Mouse (Mus musculus) layer of hippocampus, adult 9-10 months (tissue): Measurements from ENCODE around the gene Smim24.
A peak's percentile ranks its signal among the peaks of the same experiment; 100 is the strongest.

Source experiments
- DNase-seq: peaks from one replicate; pipeline ENCODE4 v3.0.0; 2022; ENCODE audit warnings: low spot score

Smim24 gene

DNA sequence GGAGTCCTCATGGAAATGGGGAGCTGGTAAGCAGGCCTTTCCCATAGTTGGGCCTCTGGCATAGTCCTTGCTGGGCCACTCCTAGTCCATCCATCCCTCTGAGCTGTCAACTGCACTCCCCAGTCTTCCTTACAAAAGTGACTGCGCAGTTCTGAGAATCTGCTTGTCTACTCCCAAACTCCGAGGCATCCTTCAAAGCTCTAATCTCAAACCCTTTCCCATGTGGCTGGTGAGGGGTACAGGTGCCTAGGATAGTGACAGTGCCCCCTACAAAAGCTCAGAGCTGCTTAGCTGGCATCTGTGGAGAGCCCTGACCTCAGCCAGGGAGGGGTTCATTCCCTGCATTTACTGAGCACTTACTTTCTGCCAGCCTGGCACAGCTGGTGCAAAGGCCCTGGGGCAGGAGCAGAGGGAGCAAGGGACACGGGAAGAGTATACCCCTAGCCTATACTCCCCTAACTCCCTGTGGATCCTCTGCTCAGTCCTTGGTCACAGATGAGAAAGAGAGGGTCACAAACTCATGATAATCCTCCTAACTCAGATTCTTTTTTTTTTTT is 29.9 kb downstream of the Smim24 start:
- no peak for DNase-seq

DNA sequence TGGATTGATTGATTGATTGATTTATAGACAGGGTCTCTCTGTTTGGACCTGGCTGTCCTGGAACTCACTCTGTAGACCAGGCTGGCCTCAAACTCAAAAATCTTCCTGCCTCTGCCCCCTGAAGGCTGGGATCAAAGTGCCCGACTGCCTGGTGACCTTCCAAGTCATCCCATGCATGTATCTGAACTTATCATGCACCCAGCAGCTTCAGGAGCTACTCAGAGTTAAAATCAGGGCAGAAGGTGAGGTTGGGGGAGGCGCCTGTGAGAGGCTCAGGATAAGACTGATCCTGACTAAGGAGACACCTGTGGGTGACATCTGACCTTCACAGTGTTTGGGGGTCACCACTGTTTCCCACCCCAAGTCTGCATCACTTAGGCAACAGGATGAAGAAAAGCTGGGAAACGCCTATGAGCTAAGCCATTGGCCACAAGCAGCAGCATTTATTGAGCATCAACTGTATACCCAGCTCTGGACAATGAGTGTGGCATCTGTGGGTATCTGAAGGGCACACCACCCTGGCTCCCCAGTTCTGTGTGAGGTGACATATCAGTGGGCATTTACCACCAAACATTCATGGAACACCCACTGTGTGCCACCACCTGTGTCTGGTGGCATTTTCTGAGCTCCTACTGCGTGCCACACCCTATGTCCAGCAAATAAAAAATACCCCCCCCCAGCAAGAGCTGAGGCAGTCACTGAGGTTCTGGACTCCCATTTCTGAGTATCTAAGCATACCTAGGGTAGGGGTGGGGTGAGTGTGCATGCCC is 30.8 kb downstream of the Smim24 start:
- no peak for DNase-seq

DNA sequence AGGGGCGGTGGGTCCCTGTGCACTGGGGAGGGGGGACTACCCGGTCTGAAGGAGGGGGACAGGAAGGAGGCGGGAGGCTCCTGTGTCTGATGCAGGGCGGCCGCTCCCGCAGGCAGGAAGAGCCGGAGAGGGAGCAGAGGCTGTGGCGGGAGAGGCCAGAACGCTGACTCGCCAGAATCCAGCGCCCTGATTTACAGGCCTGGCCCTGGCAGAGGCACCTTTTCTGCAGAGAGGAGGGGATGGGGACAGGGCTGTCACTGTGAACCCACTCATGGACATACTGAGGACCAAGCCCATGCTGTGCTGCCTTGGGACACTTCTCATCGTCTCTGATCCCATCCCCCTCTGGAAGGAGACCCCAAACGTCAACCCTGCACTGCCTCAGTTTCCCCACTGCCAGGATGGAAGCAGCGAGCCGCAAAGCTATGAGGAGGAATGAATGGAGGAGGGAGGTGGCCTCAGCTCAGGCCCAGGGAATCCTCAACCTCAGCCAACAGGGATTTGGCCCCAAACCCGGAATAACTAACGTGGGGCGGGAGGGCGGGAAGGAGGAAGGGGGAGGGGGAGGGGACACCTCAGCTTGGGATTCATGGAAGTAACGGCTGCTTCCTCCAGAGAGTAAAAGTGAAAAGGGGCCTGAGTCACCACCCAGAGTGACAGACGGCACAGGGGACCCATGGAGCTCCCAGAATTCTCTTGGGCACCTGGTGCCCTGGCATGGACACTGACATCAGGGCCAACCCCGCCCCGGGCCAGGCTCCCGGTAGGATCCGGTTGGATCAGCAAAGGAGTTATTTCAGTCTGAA is 31.6 kb downstream of the Smim24 start:
- no peak for DNase-seq

GRCm38 (mm10) chr10:81425236-81425850 is 32.5 kb downstream of the Smim24 start:
- no peak for DNase-seq

DNA sequence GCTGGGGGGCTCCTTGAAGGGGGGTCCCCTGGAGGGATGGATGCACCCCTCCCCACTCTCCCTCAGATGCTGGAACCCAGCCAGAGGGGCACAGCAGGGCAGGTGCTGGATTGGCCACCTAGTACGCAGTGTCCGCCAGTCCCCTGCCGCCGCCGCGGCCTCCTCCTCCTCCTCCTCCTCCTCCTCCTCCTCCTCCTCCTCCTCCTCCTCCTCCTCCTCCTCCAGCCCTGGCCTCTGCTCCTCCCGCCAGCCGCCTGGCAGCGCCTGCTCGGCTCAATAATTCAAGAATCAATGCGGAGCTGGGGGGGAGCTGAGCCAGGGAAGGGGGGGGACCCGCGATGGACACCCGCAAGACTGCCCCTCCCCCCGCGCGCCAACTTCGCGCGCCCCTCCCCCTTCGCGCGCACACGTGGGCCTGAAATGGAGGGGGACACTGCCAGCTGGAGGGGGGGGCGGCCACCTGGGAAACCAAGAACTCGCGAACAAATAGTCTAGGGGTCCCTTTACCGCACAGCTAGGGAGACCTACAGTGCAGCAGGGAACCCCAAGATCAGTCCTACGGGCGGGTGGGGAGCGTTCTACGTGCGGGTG is 33.3 kb downstream of the Smim24 start:
- no peak for DNase-seq

- no peak for DNase-seq
Measured at GRCm38 (mm10) chr10:81426897-81427296, 34.0 kb downstream of the Smim24 start.

GRCm38 (mm10) chr10:81427327-81427726 is 34.5 kb downstream of the Smim24 start:
- DNase-seq: no peak

- DNase-seq: no peak
Measured at GRCm38 (mm10) chr10:81427804-81428506, 35.1 kb downstream of the Smim24 start.

GRCm38 (mm10) chr10:81428507-81428870 is 35.6 kb downstream of the Smim24 start:
- DNase-seq: no peak

- no peak for DNase-seq
Measured at GRCm38 (mm10) chr10:81429092-81429491, 36.2 kb downstream of the Smim24 start.

DNA sequence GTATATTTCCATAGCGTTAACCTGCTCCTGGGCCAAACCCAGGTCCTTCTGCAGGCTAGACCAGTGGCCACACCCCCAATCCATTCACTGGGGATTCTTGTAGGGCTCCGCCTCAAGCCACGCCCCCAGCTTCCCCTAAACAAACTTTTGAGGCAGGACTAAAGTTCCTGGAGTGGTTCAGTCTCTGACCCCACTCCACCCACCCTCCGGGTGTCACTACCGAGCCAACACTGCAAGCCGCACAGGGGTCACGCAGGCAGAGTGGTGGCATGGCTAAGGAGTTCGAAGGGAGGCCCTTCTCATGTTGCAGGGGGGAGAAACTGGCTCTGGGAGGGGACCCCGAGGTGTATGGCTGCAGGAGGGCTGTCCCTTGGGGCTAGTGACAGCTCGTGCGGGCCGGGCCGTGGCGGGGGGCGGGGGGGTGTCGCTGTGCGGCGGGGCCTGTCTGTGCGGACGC is 36.8 kb downstream of the Smim24 start:
- no peak for DNase-seq

- DNase-seq: no peak
Measured at GRCm38 (mm10) chr10:81430141-81430830, 37.4 kb downstream of the Smim24 start.

- no peak for DNase-seq
Measured at GRCm38 (mm10) chr10:81430831-81431525, 38.1 kb downstream of the Smim24 start.

- no peak for DNase-seq
Measured at GRCm38 (mm10) chr10:81431526-81432168, 38.8 kb downstream of the Smim24 start.

GRCm38 (mm10) chr10:81432169-81432867 is 39.5 kb downstream of the Smim24 start:
- DNase-seq: no peak

GRCm38 (mm10) chr10:81432868-81433262 is 40.0 kb downstream of the Smim24 start:
- peak; percentile 95 for DNase-seq

DNA sequence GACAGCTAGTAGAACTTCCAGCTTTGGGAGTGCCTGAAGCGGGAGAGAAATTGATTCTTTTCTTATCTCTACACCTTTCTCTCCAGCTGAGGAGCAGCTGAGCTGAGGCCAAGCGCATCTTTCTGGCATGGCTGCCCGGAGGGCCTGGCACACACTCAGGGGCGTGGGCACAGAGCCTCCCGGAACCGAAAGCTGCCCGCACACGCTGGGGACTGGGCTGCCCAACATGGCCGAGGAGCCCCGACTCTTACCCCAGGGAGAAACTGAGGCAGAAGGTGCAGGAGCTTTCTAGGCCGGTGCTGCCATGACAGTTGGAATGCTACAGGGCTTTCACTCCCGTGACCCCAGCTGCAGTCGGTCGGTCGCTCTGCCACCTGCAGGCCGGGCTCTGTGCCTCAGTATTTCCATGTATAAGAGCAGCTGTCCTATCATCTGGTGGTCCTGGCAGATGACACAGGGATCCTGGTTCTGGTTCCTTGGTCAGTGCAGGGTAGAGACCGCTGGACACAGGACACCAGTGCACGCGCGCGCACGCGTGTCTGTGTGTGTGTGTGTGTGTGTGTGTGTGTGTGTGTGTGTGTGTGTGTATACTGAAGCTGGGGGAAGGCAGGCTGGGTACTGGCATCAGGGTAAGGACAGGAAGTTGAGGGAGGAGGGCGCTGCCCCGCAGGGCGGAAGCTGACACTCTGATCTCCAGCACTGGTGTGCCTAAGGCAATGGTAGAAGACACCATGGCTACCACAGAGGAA is 40.9 kb downstream of the Smim24 start:
- no peak for DNase-seq
